Mouse (Mus musculus) layer of hippocampus, adult 11-12 months (tissue): ENCODE data around the gene Ss18l1.

Experiments used
- DNase-seq: peaks from one replicate; pipeline ENCODE4 v3.0.0; 2022; ENCODE audit warnings: low spot score

Ss18l1 gene

DNA sequence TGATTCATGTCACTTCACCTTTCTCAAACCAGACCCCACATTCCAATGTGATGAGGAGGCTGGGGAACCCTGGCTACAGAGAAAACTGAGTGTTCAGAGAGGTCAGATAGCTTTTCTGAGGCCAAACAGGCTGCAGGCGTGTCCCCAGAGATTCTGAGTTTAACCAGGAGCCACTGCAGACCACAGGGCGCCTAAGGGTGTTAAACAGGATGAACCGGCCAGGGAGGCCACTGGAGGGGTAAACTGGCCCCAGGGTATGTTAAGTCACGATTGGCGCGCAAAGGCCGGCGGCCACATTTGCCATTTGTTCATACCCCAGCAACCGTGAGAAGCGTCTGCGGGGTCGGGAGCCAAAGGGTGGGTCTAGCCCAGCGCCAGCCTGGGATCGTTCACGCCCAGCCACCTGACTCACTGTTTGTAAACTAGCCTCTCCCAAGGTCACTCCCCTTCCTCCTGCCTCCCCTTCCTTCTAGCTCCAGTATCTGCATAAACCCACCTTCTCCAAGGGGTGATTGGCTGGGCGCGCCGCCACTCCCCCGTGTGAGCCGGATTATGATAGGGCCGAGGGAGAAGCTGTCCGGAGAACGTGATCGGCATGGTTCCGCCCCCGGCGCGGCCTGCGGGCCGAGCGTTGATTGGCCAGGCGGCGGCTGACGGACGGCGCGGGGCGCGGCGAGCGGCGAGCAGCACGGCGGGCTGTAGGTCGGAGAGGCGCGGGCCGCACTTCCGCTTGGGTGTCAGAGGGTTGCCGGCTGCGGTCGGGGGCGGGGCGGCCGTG is 76.5 kb downstream of the Ss18l1 start, which contains the start of gene Osbpl2:
Gene Osbpl2 (plus strand): TSS at position 646 of the 778 bp plus-strand sequence.
- peak; percentile 100 for DNase-seq
